Mouse (Mus musculus) megakaryocyte, embryonic 14.5 days (primary cell): ENCODE results near the gene Asb10.

Experiments used
- FLI1 ChIP-seq: IDR thresholded peaks from 2 replicates; pipeline ENCODE4 v1.6.1; 2012; ENCODE audit warnings: low read length, inconsistent platforms, mixed read lengths
- GATA1 ChIP-seq: IDR thresholded peaks from 3 replicates; pipeline ENCODE4 v1.6.1; 2012; ENCODE audit warnings: mixed read lengths, low read length, inconsistent platforms, borderline replicate concordance

DNA sequence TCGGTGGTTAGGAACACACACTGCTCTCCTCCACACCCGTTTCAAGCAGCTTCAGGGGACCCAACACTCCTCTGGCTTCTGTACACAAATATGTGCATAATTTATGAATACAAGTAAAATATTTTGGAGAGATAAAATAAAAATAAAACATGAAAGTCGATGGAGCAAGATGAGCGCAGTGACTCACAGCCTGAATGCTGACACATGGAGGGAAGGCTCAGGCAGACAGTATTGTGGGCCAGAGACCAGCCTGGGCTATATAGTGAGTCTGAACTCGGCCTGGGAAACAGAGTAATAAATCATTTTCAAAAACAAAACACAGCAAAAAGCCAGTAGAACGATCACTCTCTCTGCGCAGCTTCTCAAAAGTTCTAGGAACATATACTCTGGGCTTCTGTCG is 19.4 kb downstream of the Asb10 start:
- TF ChIP-seq GATA1 (no peak), FLI1 (no peak)
